Mouse (Mus musculus): ENCODE measurements around the gene Olfr9. TPM values are rescaled to one million over a fixed set of nuclear protein-coding genes. Genes with fewer than 3 reads are reported as not detected.

Gene Olfr9
- polyA plus RNA-seq, 1 experiment from 2014 or later = not detected

DNA sequence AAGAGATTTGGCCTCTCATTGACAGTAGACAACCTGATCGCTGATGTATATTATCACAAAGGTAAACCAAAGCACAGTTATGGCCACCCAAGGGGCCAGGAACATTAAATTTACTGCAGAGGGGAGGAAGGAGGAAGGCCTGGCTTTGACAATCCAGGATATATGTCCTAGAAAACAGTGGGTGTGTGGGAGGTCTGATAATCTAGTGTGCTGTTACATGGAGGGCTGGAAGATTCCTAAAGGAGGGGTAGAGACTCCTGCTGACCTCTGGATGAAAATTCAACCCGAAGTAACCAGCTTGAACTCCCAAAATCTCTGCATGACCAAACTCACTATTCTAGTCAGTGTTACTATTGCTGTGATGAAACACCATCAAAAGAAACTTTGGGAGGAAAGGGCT lies 39.1 kb downstream of the Olfr9 start:
- no peaks in the 10 kb centered on the region for H3K27me3 ChIP-seq (ENCODE audit: control insufficient read depth, insufficient read depth, low read length)
- H3K4me1 ChIP-seq (ENCODE audit: control insufficient read depth, insufficient read depth, low read length) = no peaks in the 10 kb centered on the region
- H3K9me3 ChIP-seq (replicated peaks; ENCODE audit: control insufficient read depth, low read length) = no peaks in the 10 kb centered on the region
- H3K9ac ChIP-seq (ENCODE audit: low read length) = no peak overlapping the region
- no peaks in the 10 kb centered on the region for H3K36me3 ChIP-seq (ENCODE audit: control insufficient read depth, insufficient read depth, low read length)
- no peak overlapping the region for H3K4me3 ChIP-seq (replicated peaks; ENCODE audit: low read length)
- ATAC-seq (ENCODE audit: insufficient read depth, low FRiP score) = no peak
- H3K27ac ChIP-seq (ENCODE audit: low read length) = no peak overlapping the region
- WGBS = 79% methylated on average over 2 of the region's 2 CpGs
- no peak overlapping the region for H3K4me2 ChIP-seq (ENCODE audit: low read depth, low read length)

DNA sequence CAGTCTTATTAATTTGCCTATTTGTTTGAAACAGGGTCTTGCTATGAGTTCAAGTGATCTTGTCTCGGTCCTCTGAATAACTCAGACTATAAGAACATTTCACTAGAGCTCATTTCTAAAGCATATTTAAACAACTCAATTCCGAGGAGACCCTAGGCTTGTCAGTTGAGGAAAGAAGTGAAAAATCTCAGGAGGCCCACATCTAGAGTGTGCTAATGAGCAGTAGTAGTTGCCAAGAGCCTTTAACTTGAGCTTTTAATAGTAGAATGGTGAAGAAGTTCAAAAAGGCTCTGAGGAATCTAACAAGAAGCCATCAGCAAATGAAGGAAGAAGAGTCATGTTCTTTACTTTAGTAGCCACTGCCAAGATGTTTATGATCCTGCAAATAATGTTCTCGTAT lies 50.6 kb downstream of the Olfr9 start, which contains the start of gene Olfr764-ps1:
Gene Olfr764-ps1 (minus strand): TSS at position 101 of the 400 bp plus-strand sequence.
- ATAC-seq (ENCODE audit: insufficient read depth, low FRiP score) = no peak

More for the DNA sequence above, 50.6 kb downstream of the Olfr9 start, which contains the start of gene Olfr764-ps1:
- Histone ChIP-seq H3K4me3 (replicated peaks; ENCODE audit: low read length) (no peak within 1 kb of the TSS), H3K36me3 (ENCODE audit: control insufficient read depth, insufficient read depth, low read length) (no peaks in the 10 kb centered on the region), H3K9me3 (replicated peaks; ENCODE audit: control insufficient read depth, low read length) (no peaks in the 10 kb centered on the region), H3K27me3 (ENCODE audit: control insufficient read depth, insufficient read depth, low read length) (no peaks in the 10 kb centered on the region), H3K27ac (ENCODE audit: low read length) (no peak within 1 kb of the TSS), H3K4me1 (ENCODE audit: control insufficient read depth, insufficient read depth, low read length) (no peaks in the 10 kb centered on the region), H3K4me2 (ENCODE audit: low read depth, low read length) (no peak within 1 kb of the TSS), H3K9ac (ENCODE audit: low read length) (no peak within 1 kb of the TSS)
- WGBS = 77% methylated on average over 3 of the region's 3 CpGs

Other genes with a start within 250 kb of the Olfr9 start
- gene Dgka, start 244.6 kb upstream of the Olfr9 start, polyA plus RNA-seq (2015; fragmentation: Nextera tagmentation; extraction: Ambion mirVana) = 28.2 and 36.1 TPM in 2 replicates
- 35.0 and 36.2 TPM in 2 replicates for gene Pym1, start 241.5 kb upstream of the Olfr9 start, polyA plus RNA-seq (2015; fragmentation: Nextera tagmentation; extraction: Ambion mirVana)
- 2.2 and 3.5 TPM in 2 replicates for gene Mmp19, start 198.5 kb upstream of the Olfr9 start, polyA plus RNA-seq (2015; fragmentation: Nextera tagmentation; extraction: Ambion mirVana)
- gene Dnajc14, start 185.4 kb upstream of the Olfr9 start, polyA plus RNA-seq (2015; fragmentation: Nextera tagmentation; extraction: Ambion mirVana) = 54.1 and 59.5 TPM in 2 replicates
- gene Tmem198b, start 185.1 kb upstream of the Olfr9 start, polyA plus RNA-seq (2015; fragmentation: Nextera tagmentation; extraction: Ambion mirVana) = 17.3 and 18.2 TPM in 2 replicates
- gene Sarnp, start 172.1 kb upstream of the Olfr9 start, polyA plus RNA-seq (2015; fragmentation: Nextera tagmentation; extraction: Ambion mirVana) = 161 and 184 TPM in 2 replicates
- 84.9 and 103 TPM in 2 replicates for gene Ormdl2, start 167.8 kb upstream of the Olfr9 start, polyA plus RNA-seq (2015; fragmentation: Nextera tagmentation; extraction: Ambion mirVana)
- 2.8 and 2.9 TPM in 2 replicates for gene Gdf11, start 97.7 kb upstream of the Olfr9 start, polyA plus RNA-seq (2015; fragmentation: Nextera tagmentation; extraction: Ambion mirVana)
- 756 and 798 TPM in 2 replicates for gene Cd63, start 88.4 kb upstream of the Olfr9 start, polyA plus RNA-seq (2015; fragmentation: Nextera tagmentation; extraction: Ambion mirVana)
- gene Rdh5, start 66.5 kb upstream of the Olfr9 start, polyA plus RNA-seq (2015; fragmentation: Nextera tagmentation; extraction: Ambion mirVana) = 16.6 and 18.7 TPM in 2 replicates
- gene Bloc1s1, start 65.4 kb upstream of the Olfr9 start, polyA plus RNA-seq (2015; fragmentation: Nextera tagmentation; extraction: Ambion mirVana) = 194 and 206 TPM in 2 replicates
- 7.9 and 12.4 TPM in 2 replicates for gene Itga7, start 55.6 kb upstream of the Olfr9 start, polyA plus RNA-seq (2015; fragmentation: Nextera tagmentation; extraction: Ambion mirVana)
- 3.4 and 3.6 TPM in 2 replicates for gene Mettl7b, start 28.4 kb upstream of the Olfr9 start, polyA plus RNA-seq (2015; fragmentation: Nextera tagmentation; extraction: Ambion mirVana)
- not detected in 2 replicates for gene Olfr763, start 21.4 kb downstream of the Olfr9 start, polyA plus RNA-seq (2015; fragmentation: Nextera tagmentation; extraction: Ambion mirVana)
- not detected in 2 replicates for gene Olfr764-ps1, start 50.5 kb downstream of the Olfr9 start, polyA plus RNA-seq (2015; fragmentation: Nextera tagmentation; extraction: Ambion mirVana)
- gene Olfr765, start 60.6 kb downstream of the Olfr9 start, polyA plus RNA-seq (2015; fragmentation: Nextera tagmentation; extraction: Ambion mirVana) = not detected in 2 replicates
- gene Olfr766-ps1, start 79.5 kb downstream of the Olfr9 start, polyA plus RNA-seq (2015; fragmentation: Nextera tagmentation; extraction: Ambion mirVana) = not detected in 2 replicates
- gene Olfr767, start 93.5 kb downstream of the Olfr9 start, polyA plus RNA-seq (2015; fragmentation: Nextera tagmentation; extraction: Ambion mirVana) = not detected in 2 replicates
- not detected in 2 replicates for gene Olfr768, start 109.9 kb downstream of the Olfr9 start, polyA plus RNA-seq (2015; fragmentation: Nextera tagmentation; extraction: Ambion mirVana)
- not detected in 2 replicates for gene Olfr769, start 128.4 kb downstream of the Olfr9 start, polyA plus RNA-seq (2015; fragmentation: Nextera tagmentation; extraction: Ambion mirVana)
- not detected in 2 replicates for gene Olfr770, start 149.6 kb downstream of the Olfr9 start, polyA plus RNA-seq (2015; fragmentation: Nextera tagmentation; extraction: Ambion mirVana)
- gene Olfr771, start 175.3 kb downstream of the Olfr9 start, polyA plus RNA-seq (2015; fragmentation: Nextera tagmentation; extraction: Ambion mirVana) = not detected in 2 replicates
- not detected in 2 replicates for gene Olfr772, start 188.5 kb downstream of the Olfr9 start, polyA plus RNA-seq (2015; fragmentation: Nextera tagmentation; extraction: Ambion mirVana)
- not detected in 2 replicates for gene Olfr773, start 198.0 kb downstream of the Olfr9 start, polyA plus RNA-seq (2015; fragmentation: Nextera tagmentation; extraction: Ambion mirVana)
- not detected in 2 replicates for gene Olfr774, start 246.8 kb downstream of the Olfr9 start, polyA plus RNA-seq (2015; fragmentation: Nextera tagmentation; extraction: Ambion mirVana)